Mouse (Mus musculus) brain, adult 10 weeks (tissue): ENCODE results near the gene Siglech. TPM values are rescaled to one million over a fixed set of nuclear protein-coding genes. Genes with fewer than 3 reads are reported as not detected.

Experiments
- polyA plus RNA-seq: library from polyadenylated mRNA; stranded (reverse); fragments of 350-450 nt; fragmentation: Illumina TruSeq; extraction: RNeasy Lipid Tissue Mini Kit (QIAGEN cat#74804); gene quantifications from one replicate; pipeline ENCODE4 v1.2.3, GENCODE M21; 2015; ENCODE audit warnings: low read depth, low replicate concordance

Gene Siglech
- 26.1 TPM for polyA plus RNA-seq

GRCm38 (mm10) chr7:55767926-55768325 is at the start of gene Siglech:
Siglech (plus strand) TSS chr7:55768178.

GRCm38 (mm10) chr7:55793952-55794603 is 26.1 kb downstream of the Siglech start, which contains the start of gene Tubgcp5:
Tubgcp5 (plus strand) TSS chr7:55794154.

Other genes starting within 250 kb of the Siglech start
- gene Tubgcp5, start 26.0 kb downstream of the Siglech start, polyA plus RNA-seq, result 32.9 TPM
- 44.7 TPM for gene Cyfip1, start 73.6 kb downstream of the Siglech start, polyA plus RNA-seq
- 44.4 TPM for gene Nipa2, start 194.3 kb downstream of the Siglech start, polyA plus RNA-seq